Mouse (Mus musculus): Measurements from ENCODE around the gene Iqschfp. TPM values are rescaled to one million over a fixed set of nuclear protein-coding genes. Genes with fewer than 3 reads are reported as not detected.
A peak's percentile ranks its signal among the peaks of the same experiment; 100 is the strongest.

The Iqschfp gene
- total and polyA plus RNA-seq, 2 experiments from 2014 or later, result 2.7 to 5.6 TPM

- no peak for TF ChIP-seq CTCF (IDR thresholded peaks at IDR 0.05; ENCODE audit: low read depth)
- H3K9me3 ChIP-seq (ENCODE audit: low read length), result no peaks in the 10 kb centered on the region
- DNase-seq (ENCODE audit: low spot score) (no peak), ATAC-seq (no peak)
- no peak overlapping the region for H3K4me2 ChIP-seq (ENCODE audit: low read depth, low read length)
- 57% methylated on average over 7 of the region's 7 CpGs for WGBS
- H3K4me3 ChIP-seq (ENCODE audit: low read length), result no peak overlapping the region
- H3K9ac ChIP-seq (replicated peaks; ENCODE audit: low read length), result no peak overlapping the region
- H3K4me1 ChIP-seq (ENCODE audit: insufficient read depth, low read length), result peaks cover 7% of the 10 kb centered on the region
- no peaks in the 10 kb centered on the region for H3K27me3 ChIP-seq (ENCODE audit: insufficient read depth, low read length)
- H3K36me3 ChIP-seq (ENCODE audit: insufficient read depth, low read length), result no peaks in the 10 kb centered on the region
- no peak overlapping the region for H3K27ac ChIP-seq
These were observed 508.1 kb downstream of the Iqschfp start for GRCm38 (mm10) chr3:68400121-68400520.

- Histone ChIP-seq H3K27ac (no peak overlapping the region), H3K36me3 (ENCODE audit: insufficient read depth, low read length) (no peaks in the 10 kb centered on the region), H3K4me2 (ENCODE audit: low read depth, low read length) (no peak overlapping the region), H3K9ac (replicated peaks; ENCODE audit: low read length) (no peak overlapping the region), H3K27me3 (ENCODE audit: insufficient read depth, low read length) (no peaks in the 10 kb centered on the region), H3K9me3 (ENCODE audit: low read length) (no peaks in the 10 kb centered on the region), H3K4me1 (ENCODE audit: insufficient read depth, low read length) (peaks cover 7% of the 10 kb centered on the region), H3K4me3 (ENCODE audit: low read length) (no peak overlapping the region)
- TF ChIP-seq CTCF (IDR thresholded peaks at IDR 0.05; ENCODE audit: low read depth), result no peak
- ATAC-seq, result peak; percentile 31; the same call in 1 of the 2 replicates
- WGBS, result 50% methylated on average over 4 of the region's 4 CpGs
- no peak for DNase-seq (ENCODE audit: low spot score)
These were observed 511.3 kb downstream of the Iqschfp start for GRCm38 (mm10) chr3:68403343-68403742.

- Histone ChIP-seq H3K9me3 (ENCODE audit: low read length) (no peaks in the 10 kb centered on the region), H3K4me2 (ENCODE audit: low read depth, low read length) (no peak overlapping the region), H3K9ac (replicated peaks; ENCODE audit: low read length) (no peak overlapping the region), H3K36me3 (ENCODE audit: insufficient read depth, low read length) (no peaks in the 10 kb centered on the region), H3K4me3 (ENCODE audit: low read length) (no peak overlapping the region), H3K27me3 (ENCODE audit: insufficient read depth, low read length) (no peaks in the 10 kb centered on the region), H3K4me1 (ENCODE audit: insufficient read depth, low read length) (peaks cover 7% of the 10 kb centered on the region), H3K27ac (no peak overlapping the region)
- DNase-seq (ENCODE audit: low spot score), result peak; percentile 57
- WGBS, result 39% methylated on average over 2 of the region's 2 CpGs
- ATAC-seq, result peak; percentile 72
- TF ChIP-seq CTCF (IDR thresholded peaks at IDR 0.05; ENCODE audit: low read depth), result no peak
These were observed 511.8 kb downstream of the Iqschfp start for GRCm38 (mm10) chr3:68403783-68404217.

GRCm38 (mm10) chr3:68405724-68406123 is 513.7 kb downstream of the Iqschfp start:
- ATAC-seq, result no peak

GRCm38 (mm10) chr3:68412262-68412661 is 520.2 kb downstream of the Iqschfp start:
- H3K9me3 ChIP-seq (ENCODE audit: low read length), result no peaks in the 10 kb centered on the region
- WGBS, result 85% methylated on average over 3 of the region's 3 CpGs
- no peak overlapping the region for H3K4me2 ChIP-seq (ENCODE audit: low read depth, low read length)
- no peak overlapping the region for H3K27ac ChIP-seq
- no peaks in the 10 kb centered on the region for H3K27me3 ChIP-seq (ENCODE audit: insufficient read depth, low read length)
- no peaks in the 10 kb centered on the region for H3K36me3 ChIP-seq (ENCODE audit: insufficient read depth, low read length)
- DNase-seq (ENCODE audit: low spot score), result no peak
- ATAC-seq, result no peak
- H3K4me3 ChIP-seq (ENCODE audit: low read length), result no peak overlapping the region
- no peak for TF ChIP-seq CTCF (IDR thresholded peaks at IDR 0.05; ENCODE audit: low read depth)
- no peak overlapping the region for H3K9ac ChIP-seq (replicated peaks; ENCODE audit: low read length)
- no peaks in the 10 kb centered on the region for H3K4me1 ChIP-seq (ENCODE audit: insufficient read depth, low read length)

More at GRCm38 (mm10) chr3:68405724-68406123, 513.7 kb downstream of the Iqschfp start:
- Histone ChIP-seq H3K9me3 (ENCODE audit: low read length) (no peaks in the 10 kb centered on the region), H3K9ac (replicated peaks; ENCODE audit: low read length) (no peak overlapping the region), H3K4me1 (ENCODE audit: insufficient read depth, low read length) (peaks cover 7% of the 10 kb centered on the region), H3K36me3 (ENCODE audit: insufficient read depth, low read length) (no peaks in the 10 kb centered on the region), H3K27me3 (ENCODE audit: insufficient read depth, low read length) (no peaks in the 10 kb centered on the region), H3K4me3 (ENCODE audit: low read length) (no peak overlapping the region), H3K27ac (no peak overlapping the region), H3K4me2 (ENCODE audit: low read depth, low read length) (no peak overlapping the region)
- no peak for DNase-seq (ENCODE audit: low spot score)
- WGBS, result 47% methylated on average over 5 of the region's 5 CpGs
- no peak for TF ChIP-seq CTCF (IDR thresholded peaks at IDR 0.05; ENCODE audit: low read depth)

GRCm38 (mm10) chr3:68419792-68420191 is 527.8 kb downstream of the Iqschfp start:
- DNase-seq (ENCODE audit: low spot score), result no peak
- H3K4me2 ChIP-seq (ENCODE audit: low read depth, low read length), result no peak overlapping the region
- no peaks in the 10 kb centered on the region for H3K9me3 ChIP-seq (ENCODE audit: low read length)
- no peak for ATAC-seq
- no peaks in the 10 kb centered on the region for H3K4me1 ChIP-seq (ENCODE audit: insufficient read depth, low read length)
- H3K36me3 ChIP-seq (ENCODE audit: insufficient read depth, low read length), result no peaks in the 10 kb centered on the region
- no peak for TF ChIP-seq CTCF (IDR thresholded peaks at IDR 0.05; ENCODE audit: low read depth)
- H3K9ac ChIP-seq (replicated peaks; ENCODE audit: low read length), result no peak overlapping the region
- 81% methylated on average over 4 of the region's 4 CpGs for WGBS
- H3K4me3 ChIP-seq (ENCODE audit: low read length), result no peak overlapping the region
- H3K27ac ChIP-seq, result no peak overlapping the region
- H3K27me3 ChIP-seq (ENCODE audit: insufficient read depth, low read length), result no peaks in the 10 kb centered on the region

GRCm38 (mm10) chr3:68420927-68421326 is 528.9 kb downstream of the Iqschfp start:
- Histone ChIP-seq H3K9me3 (ENCODE audit: low read length) (no peaks in the 10 kb centered on the region), H3K4me1 (ENCODE audit: insufficient read depth, low read length) (no peaks in the 10 kb centered on the region), H3K9ac (replicated peaks; ENCODE audit: low read length) (no peak overlapping the region), H3K4me3 (ENCODE audit: low read length) (no peak overlapping the region), H3K27ac (no peak overlapping the region), H3K27me3 (ENCODE audit: insufficient read depth, low read length) (no peaks in the 10 kb centered on the region), H3K4me2 (ENCODE audit: low read depth, low read length) (no peak overlapping the region), H3K36me3 (ENCODE audit: insufficient read depth, low read length) (no peaks in the 10 kb centered on the region)
- no peak for TF ChIP-seq CTCF (IDR thresholded peaks at IDR 0.05; ENCODE audit: low read depth)
- 70% methylated on average over 2 of the region's 2 CpGs for WGBS
- ATAC-seq (no peak), DNase-seq (ENCODE audit: low spot score) (no peak)
